Mouse (Mus musculus) brain, embryonic 14.5 days (tissue): Measurements from ENCODE around the gene Rps16.

Experiments used
- CTCF ChIP-seq: fragments of 200-500 bp; IDR thresholded peaks from 2 replicates; pipeline ENCODE4 v1.5.1; 2012; ENCODE audit warnings: inconsistent platforms, mild to moderate bottlenecking, moderate library complexity, borderline replicate concordance; ENCODE audit not compliant: insufficient read depth, insufficient read length; ENCODE audit errors: extremely low read depth
- POLR2A ChIP-seq: fragments of 200-500 bp; IDR thresholded peaks from 2 replicates; pipeline ENCODE4 v1.6.1; 2012; ENCODE audit warnings: mild to moderate bottlenecking, inconsistent platforms, borderline replicate concordance; ENCODE audit not compliant: poor library complexity, insufficient read depth, insufficient read length, severe bottlenecking; ENCODE audit errors: extremely low read depth

DNA sequence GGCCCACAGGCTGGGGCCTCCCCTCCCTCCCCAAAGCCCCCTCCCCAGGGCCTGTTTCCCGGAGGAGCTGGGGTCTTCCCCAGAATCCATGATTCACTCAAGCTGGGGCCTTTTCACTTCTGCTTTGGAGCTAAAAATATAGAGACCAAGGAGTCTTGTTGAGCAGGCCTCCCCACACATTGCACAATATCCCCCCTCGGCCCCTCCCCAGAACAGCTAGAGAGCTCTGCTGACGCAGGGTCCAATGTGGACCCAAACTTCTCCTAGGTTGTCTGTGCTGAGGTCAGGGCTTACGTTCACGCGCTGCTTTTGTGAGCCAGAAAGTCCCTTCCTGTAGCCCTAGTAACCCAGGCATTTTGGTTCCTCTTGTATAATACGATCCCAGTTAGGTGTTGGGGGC, 35.6 kb downstream of the Rps16 start:
- TF ChIP-seq POLR2A (no peak), CTCF (no peak)
